Mouse (Mus musculus): ENCODE measurements at regions not wholly inside any gene's neighbourhood (a gene's known extent, or its start where the extent isn't known, plus 50 kb on each side); places are given as distances from the start of the nearest gene placed in this dataset.

DNA sequence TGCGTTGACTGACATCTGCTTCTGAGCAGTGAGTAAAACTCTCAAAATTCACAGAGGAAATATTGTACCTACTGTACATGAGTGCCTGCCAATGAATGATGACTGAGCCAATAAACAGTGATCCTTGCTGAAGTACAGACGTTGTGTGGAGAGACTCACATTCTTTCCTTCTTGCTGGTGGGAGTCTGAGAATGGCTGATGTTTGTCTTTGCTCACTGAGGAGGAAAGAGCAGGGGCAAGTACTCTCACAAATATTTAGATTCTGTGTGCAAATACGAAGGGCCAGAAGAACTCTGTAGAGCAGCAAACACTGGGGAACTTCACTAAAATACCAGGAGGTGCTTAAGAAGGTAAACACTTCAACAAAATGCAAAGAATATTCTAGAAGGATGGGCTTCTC, 1453.9 kb downstream of the Efnb2 start:
- no peak for ATAC-seq (ENCODE audit: insufficient number of reproducible peaks, insufficient read depth, low FRiP score, low TSS enrichment, low read depth)
- H3K9ac ChIP-seq (replicated peaks) = no peak overlapping the region
- 69% methylated on average over 3 of the region's 3 CpGs for WGBS
- no peaks in the 10 kb centered on the region for H3K9me3 ChIP-seq
- no peaks in the 10 kb centered on the region for H3K36me3 ChIP-seq
- no peak overlapping the region for H3K27ac ChIP-seq
- no peaks in the 10 kb centered on the region for H3K27me3 ChIP-seq
- no peaks in the 10 kb centered on the region for H3K4me1 ChIP-seq (replicated peaks)
- no peak overlapping the region for H3K4me3 ChIP-seq (replicated peaks)
- H3K4me2 ChIP-seq = no peak overlapping the region

DNA sequence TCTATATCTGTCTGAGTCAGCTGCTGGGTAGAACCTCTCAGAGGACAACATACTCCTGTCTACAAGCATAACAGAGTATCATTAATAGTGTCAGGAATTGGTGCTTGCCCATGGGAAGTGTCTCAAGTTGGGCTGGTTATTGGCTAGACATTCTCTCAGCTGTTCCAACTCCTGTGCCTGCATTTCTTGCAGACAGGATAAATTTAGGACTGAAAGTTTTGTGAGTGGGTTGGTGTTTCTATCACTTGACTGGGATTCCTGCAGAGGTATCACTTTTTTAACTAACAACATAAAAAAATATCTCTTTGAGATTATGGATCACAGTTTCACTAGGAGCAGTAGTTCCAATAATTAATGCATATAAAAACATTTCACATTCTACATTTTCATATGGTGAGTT, 1454.4 kb downstream of the Efnb2 start:
- Histone ChIP-seq H3K4me1 (replicated peaks) (no peaks in the 10 kb centered on the region), H3K27me3 (no peaks in the 10 kb centered on the region), H3K27ac (no peak overlapping the region), H3K9ac (replicated peaks) (no peak overlapping the region), H3K9me3 (no peaks in the 10 kb centered on the region), H3K4me2 (no peak overlapping the region), H3K36me3 (no peaks in the 10 kb centered on the region), H3K4me3 (replicated peaks) (no peak overlapping the region)
- ATAC-seq (ENCODE audit: insufficient number of reproducible peaks, insufficient read depth, low FRiP score, low TSS enrichment, low read depth) = no peak

DNA sequence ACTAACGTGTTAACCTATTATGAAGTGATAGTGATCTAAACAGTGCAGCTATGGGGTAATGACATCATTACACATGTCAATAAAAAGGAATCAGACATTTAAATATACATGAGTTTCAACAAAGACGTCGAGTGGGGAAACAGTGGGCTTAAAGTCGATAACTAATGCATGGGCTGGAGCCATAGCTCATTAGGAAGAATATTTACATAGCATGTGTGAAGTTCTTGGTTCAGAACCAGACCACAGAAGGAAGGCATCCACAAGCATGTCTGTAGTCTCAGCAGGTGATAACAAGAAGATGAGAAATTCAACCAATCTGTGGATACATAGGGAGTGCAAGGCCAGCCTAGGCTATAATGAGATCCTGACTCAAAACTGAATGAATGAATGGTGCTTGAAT, 1456.0 kb downstream of the Efnb2 start:
- Histone ChIP-seq H3K4me2 (no peak overlapping the region), H3K4me3 (replicated peaks) (no peak overlapping the region), H3K9me3 (no peaks in the 10 kb centered on the region), H3K9ac (replicated peaks) (no peak overlapping the region), H3K4me1 (replicated peaks) (no peaks in the 10 kb centered on the region), H3K27me3 (no peaks in the 10 kb centered on the region), H3K27ac (no peak overlapping the region), H3K36me3 (no peaks in the 10 kb centered on the region)
- no peak for ATAC-seq (ENCODE audit: insufficient number of reproducible peaks, insufficient read depth, low FRiP score, low TSS enrichment, low read depth)
- 79% methylated on average over 4 of the region's 4 CpGs for WGBS

GRCm38 (mm10) chr8:7190726-7191125, 1470.3 kb downstream of the Efnb2 start:
- Histone ChIP-seq H3K36me3 (no peaks in the 10 kb centered on the region), H3K27ac (no peak overlapping the region), H3K4me2 (no peak overlapping the region), H3K27me3 (no peaks in the 10 kb centered on the region), H3K9me3 (no peaks in the 10 kb centered on the region), H3K4me1 (replicated peaks) (no peaks in the 10 kb centered on the region), H3K4me3 (replicated peaks) (no peak overlapping the region), H3K9ac (replicated peaks) (no peak overlapping the region)
- ATAC-seq (ENCODE audit: insufficient number of reproducible peaks, insufficient read depth, low FRiP score, low TSS enrichment, low read depth) = no peak

GRCm38 (mm10) chr8:7163361-7163760, 1497.7 kb downstream of the Efnb2 start:
- H3K4me3 ChIP-seq (replicated peaks) = no peak overlapping the region

DNA sequence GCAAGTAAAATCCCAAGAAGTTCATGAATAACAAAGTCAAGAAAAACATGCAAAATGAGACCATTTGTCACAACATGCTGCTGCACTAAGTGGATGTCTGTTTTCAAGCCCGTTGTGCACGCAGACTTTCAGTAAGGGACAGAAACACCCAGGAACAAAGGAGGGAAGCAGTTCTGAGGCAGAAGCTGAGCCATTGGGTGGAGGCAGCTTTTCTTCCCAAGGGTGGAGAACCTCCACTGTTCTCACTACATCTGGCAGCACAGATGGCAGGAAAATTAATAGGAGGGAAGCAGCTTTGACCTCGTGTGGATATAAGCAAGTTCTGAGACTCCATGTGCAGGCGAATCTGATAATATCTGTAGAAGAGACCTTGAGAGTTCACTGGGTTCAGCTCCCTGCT, 1529.3 kb downstream of the Efnb2 start:
- Histone ChIP-seq H3K4me2 (no peak overlapping the region), H3K27me3 (no peaks in the 10 kb centered on the region), H3K9ac (replicated peaks) (no peak overlapping the region), H3K36me3 (no peaks in the 10 kb centered on the region), H3K4me1 (replicated peaks) (no peaks in the 10 kb centered on the region), H3K27ac (no peak overlapping the region), H3K4me3 (replicated peaks) (no peak overlapping the region), H3K9me3 (no peaks in the 10 kb centered on the region)
- no peak for ATAC-seq (ENCODE audit: insufficient number of reproducible peaks, insufficient read depth, low FRiP score, low TSS enrichment, low read depth)
- WGBS = 52% methylated on average over 4 of the region's 4 CpGs

More at GRCm38 (mm10) chr8:7163361-7163760, 1497.7 kb downstream of the Efnb2 start:
- no peaks in the 10 kb centered on the region for H3K9me3 ChIP-seq
- ATAC-seq (ENCODE audit: insufficient number of reproducible peaks, insufficient read depth, low FRiP score, low TSS enrichment, low read depth) = no peak
- H3K27me3 ChIP-seq = no peaks in the 10 kb centered on the region
- no peak overlapping the region for H3K4me2 ChIP-seq
- 93% methylated on average over 5 of the region's 5 CpGs for WGBS
- H3K4me1 ChIP-seq (replicated peaks) = no peaks in the 10 kb centered on the region
- H3K27ac ChIP-seq = no peak overlapping the region
- H3K36me3 ChIP-seq = no peaks in the 10 kb centered on the region
- no peak overlapping the region for H3K9ac ChIP-seq (replicated peaks)

DNA sequence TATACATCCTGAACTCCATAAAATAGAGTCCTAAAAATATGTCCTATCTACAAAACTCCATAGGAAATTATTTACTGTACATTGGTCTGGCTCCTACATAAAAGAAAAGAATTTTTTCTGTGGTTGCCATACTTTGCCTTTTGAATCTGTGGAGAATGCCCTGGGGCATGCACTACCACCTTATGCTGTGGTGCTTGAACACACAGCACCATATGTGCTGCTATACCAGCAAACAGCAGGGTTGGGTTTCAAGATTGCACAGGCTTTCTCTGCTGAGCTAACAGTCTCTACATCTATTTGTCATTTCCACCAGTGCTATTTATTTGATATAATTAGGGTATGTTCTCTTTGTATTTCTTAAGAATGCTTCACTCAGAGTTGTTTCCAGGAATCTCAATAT, 1552.2 kb downstream of the Efnb2 start:
- Histone ChIP-seq H3K4me2 (no peak overlapping the region), H3K36me3 (no peaks in the 10 kb centered on the region), H3K27me3 (no peaks in the 10 kb centered on the region), H3K9me3 (no peaks in the 10 kb centered on the region), H3K4me1 (replicated peaks) (no peaks in the 10 kb centered on the region), H3K4me3 (replicated peaks) (no peak overlapping the region), H3K27ac (no peak overlapping the region), H3K9ac (replicated peaks) (no peak overlapping the region)
- ATAC-seq (ENCODE audit: insufficient number of reproducible peaks, insufficient read depth, low FRiP score, low TSS enrichment, low read depth) = no peak

DNA sequence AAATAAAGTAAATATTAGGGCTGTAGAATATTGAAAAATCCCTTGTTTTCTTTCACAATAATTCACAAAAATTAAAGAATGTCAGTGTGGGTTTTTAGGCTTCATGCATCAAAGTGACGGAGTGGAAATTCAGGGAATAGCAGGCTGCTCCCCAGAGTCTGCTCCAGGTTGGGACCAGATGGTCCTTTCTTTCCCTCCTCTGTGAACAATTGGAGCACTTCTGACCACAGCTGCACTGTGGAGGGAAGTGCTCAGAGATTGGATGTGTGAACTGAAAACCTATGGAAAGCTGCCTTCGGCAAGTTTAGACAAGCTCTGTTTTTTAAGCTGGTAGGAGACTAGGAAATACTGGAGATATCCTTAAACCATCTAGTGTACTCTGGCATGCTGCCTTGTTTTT, 1563.5 kb downstream of the Efnb2 start:
- Histone ChIP-seq H3K4me2 (no peak overlapping the region), H3K4me1 (replicated peaks) (no peaks in the 10 kb centered on the region), H3K4me3 (replicated peaks) (no peak overlapping the region), H3K27ac (no peak overlapping the region), H3K9me3 (no peaks in the 10 kb centered on the region), H3K36me3 (no peaks in the 10 kb centered on the region), H3K9ac (replicated peaks) (no peak overlapping the region), H3K27me3 (no peaks in the 10 kb centered on the region)
- no peak for ATAC-seq (ENCODE audit: insufficient number of reproducible peaks, insufficient read depth, low FRiP score, low TSS enrichment, low read depth)
- 41% methylated on average over 2 of the region's 2 CpGs for WGBS

DNA sequence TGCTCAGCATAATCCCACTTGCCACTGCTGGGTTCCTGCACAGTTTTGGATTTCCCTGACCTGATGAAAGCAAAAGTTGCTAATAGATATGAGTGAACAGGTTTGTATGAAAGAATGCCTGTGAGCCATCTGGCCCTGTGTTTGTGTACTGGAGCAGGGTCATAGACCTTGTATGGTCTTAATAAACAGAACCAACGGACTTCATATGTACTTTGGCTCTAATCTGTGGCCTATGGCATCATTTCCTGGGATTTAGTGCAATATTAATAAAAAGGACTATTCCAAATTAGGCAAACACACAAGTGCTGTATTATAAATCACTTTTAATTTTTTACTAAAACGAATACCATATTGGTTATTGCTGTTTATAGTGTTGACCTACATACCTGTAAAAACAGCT, 1568.2 kb downstream of the Efnb2 start:
- Histone ChIP-seq H3K4me3 (replicated peaks) (no peak overlapping the region), H3K4me2 (no peak overlapping the region), H3K9ac (replicated peaks) (no peak overlapping the region), H3K27ac (no peak overlapping the region), H3K4me1 (replicated peaks) (no peaks in the 10 kb centered on the region), H3K36me3 (no peaks in the 10 kb centered on the region), H3K9me3 (no peaks in the 10 kb centered on the region), H3K27me3 (no peaks in the 10 kb centered on the region)
- no peak for ATAC-seq (ENCODE audit: insufficient number of reproducible peaks, insufficient read depth, low FRiP score, low TSS enrichment, low read depth)
- WGBS = 23% methylated on average over 2 of the region's 2 CpGs

- H3K4me1 ChIP-seq (replicated peaks) = no peaks in the 10 kb centered on the region
- no peaks in the 10 kb centered on the region for H3K27me3 ChIP-seq
- no peak for ATAC-seq (ENCODE audit: insufficient number of reproducible peaks, insufficient read depth, low FRiP score, low TSS enrichment, low read depth)
- H3K9me3 ChIP-seq = no peaks in the 10 kb centered on the region
- 37% methylated on average over 2 of the region's 2 CpGs for WGBS
- H3K27ac ChIP-seq = no peak overlapping the region
- H3K36me3 ChIP-seq = no peaks in the 10 kb centered on the region
- no peak overlapping the region for H3K4me3 ChIP-seq (replicated peaks)
- no peak overlapping the region for H3K9ac ChIP-seq (replicated peaks)
- no peak overlapping the region for H3K4me2 ChIP-seq
Measured at GRCm38 (mm10) chr8:7088123-7088522, 1572.9 kb downstream of the Efnb2 start.

DNA sequence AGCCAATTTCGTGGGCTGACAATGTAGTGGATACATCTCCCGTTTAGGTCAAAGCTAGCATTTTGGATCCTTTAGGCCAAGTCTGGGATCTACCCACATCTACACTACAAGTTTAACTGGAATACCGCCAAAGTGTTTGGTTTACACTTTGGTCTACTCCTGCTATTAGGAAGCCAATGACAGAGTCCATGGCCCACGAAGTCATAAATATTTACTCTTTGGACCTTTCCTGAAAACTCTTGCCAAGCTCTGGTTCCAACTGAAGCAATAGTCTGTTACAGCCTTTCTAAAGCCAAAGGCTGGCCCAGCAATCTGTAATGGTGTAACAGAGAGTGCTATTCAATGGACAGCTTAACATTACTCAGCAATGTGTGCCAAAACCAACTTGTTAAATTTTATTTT, 1600.8 kb downstream of the Efnb2 start:
- Histone ChIP-seq H3K4me1 (replicated peaks) (no peaks in the 10 kb centered on the region), H3K9ac (replicated peaks) (no peak overlapping the region), H3K9me3 (no peaks in the 10 kb centered on the region), H3K4me3 (replicated peaks) (no peak overlapping the region), H3K27me3 (no peaks in the 10 kb centered on the region), H3K4me2 (no peak overlapping the region), H3K27ac (no peak overlapping the region), H3K36me3 (no peaks in the 10 kb centered on the region)
- no peak for ATAC-seq (ENCODE audit: insufficient number of reproducible peaks, insufficient read depth, low FRiP score, low TSS enrichment, low read depth)
- WGBS = 85% methylated on average over 4 of the region's 4 CpGs

- H3K9me3 ChIP-seq = no peaks in the 10 kb centered on the region
- H3K4me2 ChIP-seq = no peak overlapping the region
- no peak overlapping the region for H3K9ac ChIP-seq (replicated peaks)
- peaks cover 4% of the 10 kb centered on the region for H3K4me1 ChIP-seq (replicated peaks)
- H3K4me3 ChIP-seq (replicated peaks) = no peak overlapping the region
- H3K27me3 ChIP-seq = 0 out of 2 replicates have a peak, but pooled peaks cover 5% of the 10 kb centered on the region
- ATAC-seq (ENCODE audit: insufficient number of reproducible peaks, insufficient read depth, low FRiP score, low TSS enrichment, low read depth) = no peak
- WGBS = 75% methylated on average over 3 of the region's 3 CpGs
- H3K27ac ChIP-seq = no peak overlapping the region
- H3K36me3 ChIP-seq = no peaks in the 10 kb centered on the region
Measured at GRCm38 (mm10) chr8:7026247-7026844, 1634.7 kb downstream of the Efnb2 start.
